Mouse (Mus musculus): ENCODE measurements around the gene Tmem150a. TPM values are rescaled to one million over a fixed set of nuclear protein-coding genes. Genes with fewer than 3 reads are reported as not detected.

The Tmem150a gene
- 14.7 and 15.2 TPM in 2 replicates for polyA plus RNA-seq (2015; fragmentation: Nextera tagmentation; extraction: Ambion mirVana)

GRCm38 (mm10) chr6:72355066-72355911 is at the start of gene Tmem150a:
TSS of gene Tmem150a (plus strand) at chr6:72355447.
- Histone ChIP-seq H3K27ac (replicated peaks) (no peak within 1 kb of the TSS; the same call in 1 of the 2 replicates), H3K4me3 (replicated peaks) (peak within 1 kb of the TSS; percentile 64), H3K9me3 (replicated peaks) (no peaks in the 10 kb centered on the region), H3K27me3 (no peaks in the 10 kb centered on the region), H3K4me2 (replicated peaks) (peak within 1 kb of the TSS; percentile 92), H3K36me3 (peaks cover 22% of the 10 kb centered on the region), H3K4me1 (peaks cover 43% of the 10 kb centered on the region), H3K9ac (peak within 1 kb of the TSS; percentile 43)
- peak; percentile 90 for ATAC-seq (ENCODE audit: insufficient number of reproducible peaks, low FRiP score, low TSS enrichment, low read depth)
- WGBS = under 1% methylated on average over 70 of the region's 71 CpGs

DNA sequence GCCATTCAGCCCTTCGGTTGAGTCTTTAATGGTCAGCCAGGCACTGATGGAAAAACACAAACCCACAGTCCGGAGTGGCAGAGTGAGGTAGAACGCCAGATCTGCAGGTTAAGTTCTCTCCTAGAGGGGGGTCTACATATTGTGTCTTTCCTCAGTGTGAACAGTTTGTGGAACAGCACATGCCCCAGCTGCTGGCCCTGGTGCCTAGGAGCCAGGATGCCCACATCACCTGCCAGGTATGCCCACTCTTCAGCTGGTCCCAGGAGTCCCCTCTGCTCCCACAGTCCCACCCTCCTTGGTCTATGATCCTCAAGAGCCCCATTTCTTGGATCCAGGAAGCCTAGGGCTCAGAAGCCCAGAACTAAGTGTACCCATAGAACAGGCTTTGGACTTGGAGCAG is 43.0 kb upstream of the Tmem150a start:
- WGBS = 90% methylated on average over 3 of the region's 3 CpGs
- no peaks in the 10 kb centered on the region for H3K27me3 ChIP-seq
- no peak overlapping the region for H3K27ac ChIP-seq (replicated peaks)
- no peak overlapping the region for H3K4me2 ChIP-seq (replicated peaks)
- H3K4me3 ChIP-seq (replicated peaks) = no peak overlapping the region
- peaks cover 19% of the 10 kb centered on the region for H3K36me3 ChIP-seq
- no peaks in the 10 kb centered on the region for H3K9me3 ChIP-seq (replicated peaks)
- no peak overlapping the region for H3K9ac ChIP-seq
- ATAC-seq (ENCODE audit: insufficient number of reproducible peaks, low FRiP score, low TSS enrichment, low read depth) = no peak
- no peaks in the 10 kb centered on the region for H3K4me1 ChIP-seq

DNA sequence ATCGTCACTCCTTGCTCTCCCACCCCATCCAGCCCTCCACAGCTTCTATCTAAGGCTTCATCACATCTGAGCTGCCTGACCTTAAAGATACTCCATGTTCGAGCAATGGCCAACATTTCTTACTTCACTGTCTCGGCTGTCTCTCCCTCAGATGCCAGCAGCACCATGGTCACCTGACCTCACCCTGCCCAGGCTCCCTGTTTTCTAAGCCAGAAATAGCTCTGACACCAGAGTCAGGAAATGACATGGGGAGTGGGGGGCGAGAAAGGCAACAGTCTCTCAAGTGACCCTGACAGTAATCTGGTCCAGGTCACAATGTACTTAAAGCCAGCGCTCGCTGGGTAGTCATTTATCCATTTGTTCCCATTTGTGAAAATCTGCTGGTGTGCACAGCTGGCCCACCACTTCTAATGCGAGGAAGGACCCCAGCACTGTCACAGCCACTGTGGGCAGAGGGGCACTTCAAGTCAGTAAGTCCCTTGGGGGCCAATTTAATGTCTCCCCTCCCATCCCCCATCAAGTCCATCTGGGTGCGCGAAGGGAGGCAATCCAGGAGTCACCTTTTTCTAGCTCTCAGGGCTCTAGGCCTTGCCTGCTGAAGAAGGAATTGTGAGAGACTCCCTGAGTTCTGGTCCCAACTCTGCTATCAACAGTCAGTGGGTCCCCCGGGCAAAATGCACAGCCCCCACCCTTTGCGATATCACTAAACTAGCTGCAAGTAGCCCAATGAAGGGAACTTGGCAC is 42.0 kb upstream of the Tmem150a start:
- Histone ChIP-seq H3K27me3 (no peaks in the 10 kb centered on the region), H3K9ac (no peak overlapping the region), H3K27ac (replicated peaks) (no peak overlapping the region), H3K4me1 (no peaks in the 10 kb centered on the region), H3K9me3 (replicated peaks) (no peaks in the 10 kb centered on the region), H3K4me2 (replicated peaks) (no peak overlapping the region), H3K4me3 (replicated peaks) (no peak overlapping the region), H3K36me3 (peaks cover 30% of the 10 kb centered on the region)
- ATAC-seq (ENCODE audit: insufficient number of reproducible peaks, low FRiP score, low TSS enrichment, low read depth) = no peak
- WGBS = 88% methylated on average over 11 of the region's 11 CpGs

- no peak overlapping the region for H3K27ac ChIP-seq (replicated peaks)
- peaks cover 50% of the 10 kb centered on the region for H3K36me3 ChIP-seq
- no peaks in the 10 kb centered on the region for H3K9me3 ChIP-seq (replicated peaks)
- no peak for ATAC-seq (ENCODE audit: insufficient number of reproducible peaks, low FRiP score, low TSS enrichment, low read depth)
- H3K4me3 ChIP-seq (replicated peaks) = no peak overlapping the region
- H3K9ac ChIP-seq = no peak overlapping the region
- WGBS = 80% methylated on average over 2 of the region's 2 CpGs
- no peaks in the 10 kb centered on the region for H3K4me1 ChIP-seq
- H3K4me2 ChIP-seq (replicated peaks) = no peak overlapping the region
- no peaks in the 10 kb centered on the region for H3K27me3 ChIP-seq
Observed at GRCm38 (mm10) chr6:72315384-72315783, 39.9 kb upstream of the Tmem150a start.

DNA sequence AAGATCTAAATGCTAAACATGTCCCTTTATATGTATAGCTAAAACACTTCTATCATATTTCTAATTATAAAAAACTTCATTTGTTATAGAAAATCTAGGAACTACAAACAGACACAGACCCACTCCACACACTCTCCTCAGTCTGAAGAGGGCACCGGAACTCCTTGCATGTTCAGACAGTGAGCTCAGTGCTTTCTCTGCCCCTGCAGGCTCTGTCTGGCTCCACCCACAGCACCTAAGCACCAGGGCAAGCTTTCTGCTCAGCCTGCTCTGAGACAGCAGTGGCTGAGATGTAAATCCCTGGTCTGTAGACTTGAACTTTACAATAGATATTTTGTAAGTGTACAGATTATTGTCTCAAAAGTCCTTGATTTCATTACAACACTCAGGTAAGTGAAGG is 39.2 kb upstream of the Tmem150a start:
- no peak overlapping the region for H3K9ac ChIP-seq
- ATAC-seq (ENCODE audit: insufficient number of reproducible peaks, low FRiP score, low TSS enrichment, low read depth) = no peak
- no peak overlapping the region for H3K27ac ChIP-seq (replicated peaks)
- WGBS = 50% methylated on average over 1 of the region's 1 CpGs
- no peaks in the 10 kb centered on the region for H3K27me3 ChIP-seq
- H3K36me3 ChIP-seq = peaks cover 57% of the 10 kb centered on the region
- H3K4me1 ChIP-seq = no peaks in the 10 kb centered on the region
- H3K4me2 ChIP-seq (replicated peaks) = no peak overlapping the region
- no peaks in the 10 kb centered on the region for H3K9me3 ChIP-seq (replicated peaks)
- no peak overlapping the region for H3K4me3 ChIP-seq (replicated peaks)

GRCm38 (mm10) chr6:72318440-72318839 is 36.8 kb upstream of the Tmem150a start:
- 75% methylated on average over 5 of the region's 5 CpGs for WGBS
- H3K36me3 ChIP-seq = peaks cover 69% of the 10 kb centered on the region
- no peak overlapping the region for H3K9ac ChIP-seq
- H3K4me2 ChIP-seq (replicated peaks) = no peak overlapping the region
- no peak overlapping the region for H3K4me3 ChIP-seq (replicated peaks)
- no peaks in the 10 kb centered on the region for H3K27me3 ChIP-seq
- no peak for ATAC-seq (ENCODE audit: insufficient number of reproducible peaks, low FRiP score, low TSS enrichment, low read depth)
- no peaks in the 10 kb centered on the region for H3K4me1 ChIP-seq
- H3K9me3 ChIP-seq (replicated peaks) = no peaks in the 10 kb centered on the region
- H3K27ac ChIP-seq (replicated peaks) = no peak overlapping the region

GRCm38 (mm10) chr6:72319019-72319418 is 36.2 kb upstream of the Tmem150a start:
- no peak overlapping the region for H3K4me3 ChIP-seq (replicated peaks)

DNA sequence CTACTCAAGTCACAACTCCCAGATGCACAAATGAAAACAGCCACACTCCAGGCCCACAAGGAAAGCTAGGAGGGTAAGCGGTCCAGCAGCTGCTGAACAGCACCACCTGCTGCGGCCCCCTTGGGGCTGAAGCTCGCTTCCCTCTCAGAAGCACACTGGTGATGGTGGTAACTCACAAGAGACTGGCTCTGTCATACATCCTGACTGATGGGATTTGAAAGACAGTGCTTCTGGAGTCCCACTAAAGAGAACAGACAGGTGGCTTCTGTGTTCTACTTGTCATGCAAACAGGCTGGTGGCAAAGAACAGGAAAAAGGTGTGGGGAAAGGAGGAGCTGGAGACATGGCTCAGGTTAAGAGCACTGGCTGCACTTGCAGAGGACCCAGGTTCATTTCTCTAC is 32.3 kb upstream of the Tmem150a start:
- 85% methylated on average over 3 of the region's 3 CpGs for WGBS
- Histone ChIP-seq H3K27me3 (no peaks in the 10 kb centered on the region), H3K4me2 (replicated peaks) (no peak overlapping the region), H3K27ac (replicated peaks) (no peak overlapping the region), H3K36me3 (peaks cover 87% of the 10 kb centered on the region), H3K4me1 (no peaks in the 10 kb centered on the region), H3K4me3 (replicated peaks) (no peak overlapping the region), H3K9me3 (replicated peaks) (no peaks in the 10 kb centered on the region), H3K9ac (no peak overlapping the region)
- ATAC-seq (ENCODE audit: insufficient number of reproducible peaks, low FRiP score, low TSS enrichment, low read depth) = no peak

More at GRCm38 (mm10) chr6:72319019-72319418, 36.2 kb upstream of the Tmem150a start:
- no peak for ATAC-seq (ENCODE audit: insufficient number of reproducible peaks, low FRiP score, low TSS enrichment, low read depth)
- H3K4me1 ChIP-seq = no peaks in the 10 kb centered on the region
- WGBS = 74% methylated on average over 11 of the region's 11 CpGs
- no peak overlapping the region for H3K9ac ChIP-seq
- no peaks in the 10 kb centered on the region for H3K27me3 ChIP-seq
- peaks cover 74% of the 10 kb centered on the region for H3K36me3 ChIP-seq
- H3K4me2 ChIP-seq (replicated peaks) = no peak overlapping the region
- no peak overlapping the region for H3K27ac ChIP-seq (replicated peaks)
- H3K9me3 ChIP-seq (replicated peaks) = no peaks in the 10 kb centered on the region

DNA sequence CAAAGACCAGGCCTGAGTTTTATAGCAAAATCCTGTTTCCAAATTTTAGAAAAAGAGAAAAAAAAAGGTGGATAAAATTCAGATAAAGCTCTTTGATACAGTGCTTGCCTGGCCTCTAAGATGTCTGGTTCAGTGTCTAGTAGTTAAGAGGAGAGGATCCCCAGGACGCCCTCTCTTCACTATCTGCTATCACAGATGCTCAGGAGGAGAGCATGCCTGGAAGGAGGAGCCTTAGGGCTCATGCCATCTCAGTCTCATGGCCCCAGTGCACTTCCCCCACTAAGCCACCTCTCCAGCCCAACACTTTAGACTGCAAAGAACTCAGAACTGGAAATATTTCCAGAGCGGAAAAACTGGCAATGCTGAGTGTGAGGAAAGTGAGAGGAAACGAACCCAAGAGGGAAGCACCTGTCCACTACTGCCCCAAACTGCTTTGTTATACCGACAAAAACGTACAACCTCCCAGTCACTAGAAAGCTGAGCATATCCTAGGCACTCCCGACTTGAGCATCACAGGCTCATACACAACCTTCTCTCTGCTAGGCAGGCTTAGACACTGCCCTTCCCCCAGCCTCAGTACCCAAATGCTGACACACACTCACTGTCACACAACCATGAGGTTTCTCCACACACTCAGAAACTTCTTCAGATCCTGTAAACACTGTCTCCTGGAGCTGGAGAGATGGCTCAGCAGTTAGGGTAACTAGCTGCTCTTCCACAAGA is 31.3 kb upstream of the Tmem150a start:
- H3K27ac ChIP-seq (replicated peaks) = no peak overlapping the region
- H3K9me3 ChIP-seq (replicated peaks) = no peaks in the 10 kb centered on the region
- H3K4me3 ChIP-seq (replicated peaks) = no peak overlapping the region
- no peaks in the 10 kb centered on the region for H3K27me3 ChIP-seq
- no peaks in the 10 kb centered on the region for H3K4me1 ChIP-seq
- no peak overlapping the region for H3K9ac ChIP-seq
- 82% methylated on average over 6 of the region's 6 CpGs for WGBS
- H3K4me2 ChIP-seq (replicated peaks) = no peak overlapping the region
- no peak for ATAC-seq (ENCODE audit: insufficient number of reproducible peaks, low FRiP score, low TSS enrichment, low read depth)
- H3K36me3 ChIP-seq = peaks cover 87% of the 10 kb centered on the region

DNA sequence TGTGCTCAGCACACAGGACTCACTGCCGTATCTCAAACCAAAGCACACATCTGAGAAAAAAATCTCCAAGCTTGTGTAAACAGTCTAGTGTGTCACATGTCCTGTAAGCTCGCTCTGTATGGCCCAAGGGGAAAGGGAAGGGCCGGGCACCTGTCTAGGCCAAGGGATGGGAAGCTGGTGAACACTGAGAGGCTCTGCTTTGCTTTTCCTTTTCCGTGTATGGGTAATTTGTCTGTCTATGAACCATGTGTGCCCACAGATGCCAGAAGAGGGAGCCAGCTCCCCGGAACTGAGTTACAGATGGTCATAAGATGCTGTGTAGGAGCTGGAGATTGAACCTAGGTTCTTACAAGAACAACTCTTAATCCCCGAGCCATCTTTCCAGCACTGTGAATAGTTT is 29.0 kb upstream of the Tmem150a start:
- Histone ChIP-seq H3K4me2 (replicated peaks) (no peak overlapping the region), H3K9me3 (replicated peaks) (no peaks in the 10 kb centered on the region), H3K27me3 (no peaks in the 10 kb centered on the region), H3K4me3 (replicated peaks) (no peak overlapping the region), H3K36me3 (peaks cover 81% of the 10 kb centered on the region), H3K27ac (replicated peaks) (no peak overlapping the region), H3K4me1 (no peaks in the 10 kb centered on the region), H3K9ac (no peak overlapping the region)
- WGBS = 61% methylated on average over 6 of the region's 6 CpGs
- ATAC-seq (ENCODE audit: insufficient number of reproducible peaks, low FRiP score, low TSS enrichment, low read depth) = no peak

DNA sequence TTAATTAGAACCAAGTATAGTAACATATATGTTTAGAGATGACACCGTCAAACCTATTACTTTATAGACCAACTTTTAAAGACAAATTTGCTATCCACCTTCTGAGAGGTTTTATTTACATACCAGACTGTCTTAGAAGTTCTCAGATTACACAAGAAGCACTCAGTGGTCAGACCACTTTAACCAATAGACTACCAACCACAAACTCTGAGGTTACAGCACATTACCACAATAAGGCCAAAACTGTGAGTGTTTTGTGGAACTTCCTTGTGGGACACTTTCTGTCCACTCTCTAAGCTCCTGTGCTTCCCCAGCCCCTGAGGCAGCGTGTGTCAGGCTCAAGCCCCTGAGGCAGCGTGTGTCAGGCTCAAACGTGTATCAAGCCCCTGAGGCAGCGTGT is 26.2 kb upstream of the Tmem150a start:
- 81% methylated on average over 5 of the region's 5 CpGs for WGBS
- no peak for ATAC-seq (ENCODE audit: insufficient number of reproducible peaks, low FRiP score, low TSS enrichment, low read depth)

More for the DNA sequence above, 26.2 kb upstream of the Tmem150a start:
- Histone ChIP-seq H3K9ac (no peak overlapping the region), H3K27ac (replicated peaks) (no peak overlapping the region), H3K9me3 (replicated peaks) (no peaks in the 10 kb centered on the region), H3K36me3 (peaks cover 82% of the 10 kb centered on the region), H3K4me2 (replicated peaks) (no peak overlapping the region), H3K4me3 (replicated peaks) (no peak overlapping the region), H3K4me1 (no peaks in the 10 kb centered on the region), H3K27me3 (no peaks in the 10 kb centered on the region)
